Mouse (Mus musculus): ENCODE results near the gene Alox5.

Alox5 gene

GRCm38 (mm10) chr6:116383582-116383981, 77.4 kb downstream of the Alox5 start:
- peak; percentile 21 for DNase-seq

DNA sequence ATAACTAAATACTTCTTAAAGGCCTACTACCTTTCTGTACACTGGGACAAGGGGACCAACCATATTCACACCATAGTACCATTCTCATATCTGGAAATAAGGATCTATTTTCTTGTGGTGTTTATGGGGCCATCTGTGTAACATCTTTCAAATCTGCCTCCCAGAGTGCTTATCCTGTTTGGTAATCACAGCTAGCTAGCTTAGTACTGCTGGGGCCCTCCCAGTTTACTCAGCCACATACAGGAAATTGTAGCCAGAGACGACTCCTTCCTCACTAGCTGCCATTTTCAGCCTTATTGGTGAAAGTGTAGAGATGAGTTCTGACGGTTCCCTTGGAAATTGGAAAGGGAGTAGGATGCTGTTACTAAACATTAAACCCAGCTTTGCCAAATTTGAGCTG, 79.4 kb downstream of the Alox5 start:
- no peak for DNase-seq

DNA sequence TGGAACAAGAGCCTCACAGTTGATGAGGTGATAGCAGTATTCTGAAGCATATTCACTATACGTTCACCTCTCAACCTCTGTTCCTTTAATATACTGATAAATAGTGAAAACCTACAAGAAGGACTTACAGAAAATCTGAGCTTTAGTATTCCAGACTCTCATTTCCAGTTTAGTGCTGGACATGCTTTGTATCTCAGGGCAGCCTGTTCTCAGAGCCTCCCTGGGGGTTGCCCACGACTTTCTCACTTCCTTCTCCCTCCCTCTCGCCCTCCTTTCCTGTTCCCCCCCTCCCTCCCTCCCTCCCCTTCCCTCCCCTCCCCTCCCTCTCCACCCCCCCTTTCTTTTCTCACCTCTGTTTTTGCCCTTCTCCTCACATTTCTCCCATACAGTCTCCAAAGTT, 80.8 kb downstream of the Alox5 start:
- no peak for DNase-seq

DNA sequence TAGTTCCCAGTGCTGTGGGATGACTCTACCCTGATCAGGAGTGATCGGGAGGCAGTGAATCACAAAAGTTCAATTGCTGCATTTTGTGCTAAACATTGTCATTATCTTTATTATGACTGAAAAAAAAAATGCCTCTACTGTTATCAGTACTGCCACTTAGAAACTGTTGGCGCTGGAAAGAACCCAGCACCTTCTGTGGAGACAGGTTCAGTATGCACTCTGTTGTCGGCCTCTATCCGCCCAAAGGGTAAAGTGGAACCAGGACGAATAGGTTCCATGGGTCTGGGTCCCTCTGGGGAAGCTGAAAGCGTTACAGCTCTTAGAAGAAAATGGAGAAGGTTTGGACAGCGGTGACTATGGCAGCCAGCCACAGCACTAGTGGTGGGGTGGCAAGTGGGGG, 82.1 kb downstream of the Alox5 start:
- no peak for DNase-seq

DNA sequence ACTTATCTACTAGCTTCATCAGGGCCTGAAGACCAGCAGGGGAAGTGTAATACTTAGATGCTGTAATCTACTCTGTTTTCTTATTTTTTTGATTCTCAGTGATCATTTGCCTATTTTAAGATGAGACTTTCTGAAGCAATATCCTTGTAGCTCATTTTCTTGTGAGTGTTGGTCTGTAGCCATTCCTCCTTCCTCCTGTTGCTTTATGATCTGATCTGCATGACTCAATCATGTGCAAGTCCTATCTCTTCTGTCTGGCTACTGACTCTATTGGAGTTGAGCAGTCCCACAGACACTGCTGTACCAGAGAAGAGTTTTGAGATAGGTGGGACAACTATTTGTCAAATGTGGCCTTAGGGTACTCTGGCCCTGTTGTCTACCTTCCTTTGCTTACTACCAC, 86.4 kb downstream of the Alox5 start:
- no peak for DNase-seq

DNA sequence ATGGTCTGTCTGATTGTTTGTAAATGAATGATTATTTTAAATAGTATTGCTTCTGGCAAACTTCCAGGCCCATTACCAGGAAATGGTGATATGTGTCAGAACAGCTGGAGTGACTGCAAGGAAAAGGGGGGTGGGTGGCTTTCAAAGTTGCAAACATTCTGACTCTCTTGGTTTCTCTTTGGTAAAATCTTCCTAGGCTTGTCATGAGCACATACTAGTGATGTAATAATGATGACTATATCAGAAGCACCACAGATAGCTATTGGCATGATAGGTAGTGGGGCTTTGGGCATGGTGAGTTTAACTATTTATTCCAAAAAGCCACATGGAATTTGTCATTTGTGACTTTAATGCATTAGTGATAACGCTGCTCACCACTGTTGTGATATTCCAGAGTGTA, 86.8 kb downstream of the Alox5 start:
- DNase-seq, result no peak

GRCm38 (mm10) chr6:116371500-116371899, 89.5 kb downstream of the Alox5 start:
- no peak for DNase-seq

GRCm38 (mm10) chr6:116370216-116370976, 90.6 kb downstream of the Alox5 start:
- no peak for DNase-seq

DNA sequence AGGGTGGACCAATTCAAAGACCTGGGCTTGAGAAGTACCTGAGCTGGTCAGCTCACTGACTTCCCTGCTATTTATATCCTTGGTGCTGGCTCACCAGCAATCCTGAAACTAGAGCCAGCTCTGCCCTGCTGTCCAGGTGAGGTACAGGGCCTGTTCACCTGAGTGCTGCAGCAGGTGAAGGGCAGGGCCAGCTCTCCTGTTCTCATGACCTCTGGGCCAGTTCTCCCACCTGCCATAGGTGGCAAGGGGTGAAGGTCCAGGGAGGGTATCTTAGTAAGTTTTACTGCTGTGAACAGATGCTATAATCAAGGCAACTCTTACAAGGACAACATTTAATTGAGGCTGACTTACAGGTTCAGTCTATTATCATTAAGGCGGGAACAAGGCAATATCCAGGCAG, 91.2 kb downstream of the Alox5 start:
- DNase-seq, result no peak

- no peak for DNase-seq
Measured at GRCm38 (mm10) chr6:116367971-116368370, 93.0 kb downstream of the Alox5 start.

GRCm38 (mm10) chr6:116361993-116362392, 99.0 kb downstream of the Alox5 start:
- no peak for DNase-seq

- DNase-seq, result no peak
Measured at GRCm38 (mm10) chr6:116361463-116361862, 99.5 kb downstream of the Alox5 start.

Data from lung, postnatal 10 days (tissue).